ENCODE assay signal across 24 mouse cellular contexts in the genomic region with DNA sequence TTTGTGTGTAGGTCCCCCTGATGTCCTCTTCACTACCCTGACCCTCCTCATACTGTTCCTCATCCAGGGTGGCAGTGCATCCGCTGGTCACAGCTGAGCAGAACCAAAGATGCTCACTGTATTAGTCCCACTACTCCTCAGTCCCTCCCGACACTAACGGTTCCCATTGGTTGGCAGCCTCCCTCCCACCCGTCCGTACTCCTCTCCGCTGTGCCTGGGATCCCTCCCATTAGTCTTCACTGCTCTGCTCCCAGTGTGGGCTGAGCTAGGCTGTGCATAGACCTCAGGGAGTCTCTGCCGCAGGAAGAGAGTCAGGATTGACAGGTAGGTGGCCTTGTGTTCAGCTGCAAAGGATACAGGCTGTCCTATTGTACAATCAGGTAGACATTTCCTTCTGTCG. TPM values are rescaled to one million over a fixed set of nuclear protein-coding genes. Genes with fewer than 3 reads are reported as not detected.
DNase-seq lines count a peak whose midpoint lies in the region; ATAC-seq lines count a peak whose summit lies in the region.
"Had no signal": no experiment of that assay in that cellular context is flagged by ENCODE, and none has a peak within 500 bp of the region (broad histone marks: within the 10 kb centered on the region; RNA-seq: fewer than 3 reads in every experiment).

No protein-coding gene starts in this region.

- H3K36me3 ChIP-seq in hindbrain, embryonic 14.5 days (replicated peaks; ENCODE audit: control insufficient read depth, insufficient read depth): 0 out of 2 replicates have a peak, but pooled peaks cover 6% of the 10 kb centered on the region
- peaks cover 11% of the 10 kb centered on the region for H3K36me3 ChIP-seq in hindbrain, embryonic 13.5 days
- peaks cover 11% of the 10 kb centered on the region for H3K36me3 ChIP-seq in midbrain, embryonic 13.5 days
- no peaks in the 10 kb centered on the region for H3K36me3 ChIP-seq in midbrain, embryonic 11.5 days (ENCODE audit: control insufficient read depth, insufficient read depth, low read length)
- peaks cover 11% of the 10 kb centered on the region for H3K36me3 ChIP-seq in neural tube, embryonic 13.5 days

- no peak overlapping the region for H3K9ac ChIP-seq in hindbrain, embryonic 14.5 days
- no peak overlapping the region for H3K9ac ChIP-seq in hindbrain, embryonic 13.5 days
- no peak overlapping the region for H3K9ac ChIP-seq in midbrain, embryonic 13.5 days (replicated peaks)
- H3K9ac ChIP-seq in midbrain, embryonic 11.5 days (ENCODE audit: low read length): no peak overlapping the region
- H3K9ac ChIP-seq in neural tube, embryonic 13.5 days: no peak overlapping the region
- H3K9ac ChIP-seq: heart, embryonic 12.5 days had no signal

- no peaks in the 10 kb centered on the region for H3K9me3 ChIP-seq in hindbrain, embryonic 14.5 days (ENCODE audit: control insufficient read depth, low read length)
- no peaks in the 10 kb centered on the region for H3K9me3 ChIP-seq in hindbrain, embryonic 13.5 days
- no peaks in the 10 kb centered on the region for H3K9me3 ChIP-seq in midbrain, embryonic 13.5 days
- no peaks in the 10 kb centered on the region for H3K9me3 ChIP-seq in midbrain, embryonic 11.5 days (ENCODE audit: control insufficient read depth, low read length)
- H3K9me3 ChIP-seq in neural tube, embryonic 13.5 days: no peaks in the 10 kb centered on the region
- H3K9me3 ChIP-seq: embryonic facial prominence, embryonic 10.5 days; heart, embryonic 12.5 days had no signal

- no peak overlapping the region for H3K27ac ChIP-seq in hindbrain, embryonic 14.5 days
- no peak overlapping the region for H3K27ac ChIP-seq in hindbrain, embryonic 13.5 days
- H3K27ac ChIP-seq in midbrain, embryonic 13.5 days: no peak overlapping the region
- H3K27ac ChIP-seq in midbrain, embryonic 11.5 days (ENCODE audit: low read depth, low read length): no peak overlapping the region
- no peak overlapping the region for H3K27ac ChIP-seq in neural tube, embryonic 13.5 days (replicated peaks)
- H3K27ac ChIP-seq: embryonic facial prominence, embryonic 10.5 days; gastrocnemius, adult 2 months had no signal

- WGBS in hindbrain, embryonic 14.5 days: 16% methylated on average over 8 of the region's 8 CpGs
- 20% methylated on average over 8 of the region's 8 CpGs for WGBS in hindbrain, embryonic 13.5 days
- 24% methylated on average over 8 of the region's 8 CpGs for WGBS in midbrain, embryonic 13.5 days
- WGBS in midbrain, embryonic 11.5 days: 20% methylated on average over 8 of the region's 8 CpGs
- 17% methylated on average over 8 of the region's 8 CpGs for WGBS in neural tube, embryonic 13.5 days

- no peak overlapping the region for H3K4me2 ChIP-seq in hindbrain, embryonic 14.5 days (replicated peaks)
- no peak overlapping the region for H3K4me2 ChIP-seq in hindbrain, embryonic 13.5 days
- no peak overlapping the region for H3K4me2 ChIP-seq in midbrain, embryonic 13.5 days (replicated peaks)
- H3K4me2 ChIP-seq in midbrain, embryonic 11.5 days: no peak overlapping the region
- H3K4me2 ChIP-seq in neural tube, embryonic 13.5 days: no peak overlapping the region
- H3K4me2 ChIP-seq: heart, embryonic 12.5 days had no signal

- no peak overlapping the region for H3K4me3 ChIP-seq in hindbrain, embryonic 14.5 days (replicated peaks; ENCODE audit: low read length)
- H3K4me3 ChIP-seq in hindbrain, embryonic 13.5 days: no peak overlapping the region
- H3K4me3 ChIP-seq in midbrain, embryonic 13.5 days (replicated peaks): no peak overlapping the region
- H3K4me3 ChIP-seq in midbrain, embryonic 11.5 days (ENCODE audit: low read depth, low read length): no peak overlapping the region
- H3K4me3 ChIP-seq in neural tube, embryonic 13.5 days: no peak overlapping the region
- H3K4me3 ChIP-seq: embryonic facial prominence, embryonic 10.5 days; erythroblast, embryonic 14.5 days; gastrocnemius, adult 2 months; heart, embryonic 12.5 days had no signal

- H3K27me3 ChIP-seq in hindbrain, embryonic 14.5 days (ENCODE audit: control insufficient read depth, insufficient read depth, low read length): 0 out of 2 replicates have a peak, but pooled peaks cover 3% of the 10 kb centered on the region
- peaks cover 29% of the 10 kb centered on the region for H3K27me3 ChIP-seq in hindbrain, embryonic 13.5 days
- peaks cover 27% of the 10 kb centered on the region for H3K27me3 ChIP-seq in midbrain, embryonic 13.5 days
- H3K27me3 ChIP-seq in midbrain, embryonic 11.5 days (ENCODE audit: control insufficient read depth, insufficient read depth, low read length): no peaks in the 10 kb centered on the region; the same call in 1 of the 2 replicates
- peaks cover 7% of the 10 kb centered on the region for H3K27me3 ChIP-seq in neural tube, embryonic 13.5 days

- H3K4me1 ChIP-seq in hindbrain, embryonic 14.5 days (replicated peaks; ENCODE audit: control insufficient read depth, insufficient read depth, low read length): no peaks in the 10 kb centered on the region
- H3K4me1 ChIP-seq in hindbrain, embryonic 13.5 days (replicated peaks): peaks cover 18% of the 10 kb centered on the region
- H3K4me1 ChIP-seq in midbrain, embryonic 13.5 days (replicated peaks): no peaks in the 10 kb centered on the region
- no peaks in the 10 kb centered on the region for H3K4me1 ChIP-seq in midbrain, embryonic 11.5 days (ENCODE audit: control insufficient read depth, insufficient read depth, low read length)
- H3K4me1 ChIP-seq in neural tube, embryonic 13.5 days (replicated peaks): no peaks in the 10 kb centered on the region
- H3K4me1 ChIP-seq: heart, embryonic 12.5 days had no signal

- 0 out of 2 replicates have a peak, but pooled peaks have one; percentile 46 for ATAC-seq in hindbrain, embryonic 14.5 days (ENCODE audit: low FRiP score)
- ATAC-seq in hindbrain, embryonic 13.5 days (ENCODE audit: low FRiP score): no peak
- peak; percentile 40; the same call in 1 of the 2 replicates for ATAC-seq in midbrain, embryonic 13.5 days
- ATAC-seq in midbrain, embryonic 11.5 days (ENCODE audit: low FRiP score): no peak
- ATAC-seq in neural tube, embryonic 13.5 days (ENCODE audit: low read depth): peak; percentile 53; the same call in 1 of the 2 replicates
- ATAC-seq: intestine, embryonic 16.5 days had no signal

- no peak for DNase-seq in hindbrain, embryonic 14.5 days (ENCODE audit: low spot score)
- no peak for DNase-seq in midbrain, embryonic 11.5 days (ENCODE audit: low spot score, missing footprints)
- DNase-seq in neural tube, embryonic 10.5 days (ENCODE audit: extremely low spot score, low spot score): no peak
- DNase-seq in layer of hippocampus, postnatal 36 days: no peak
- DNase-seq: adrenal gland, adult 2 months; adrenal gland, postnatal 25 days; cerebellum, adult 18-20 months; cerebellum, adult 9-11 months; gastrocnemius, adult 2 months; gastrocnemius, postnatal 25 days had no signal

RNA-seq across cellular contexts. Expression of gene Abcd4, which starts 18.9 kb away (rescaled TPM):
- 9.5 and 9.9 TPM in 2 replicates for polyA plus RNA-seq in hindbrain, embryonic 14.5 days (2014; fragmentation: Nextera tagmentation; extraction: Ambion mirVana)
- 12.4 and 13.8 TPM in 2 replicates for polyA plus RNA-seq in hindbrain, embryonic 13.5 days (2015; fragmentation: Nextera tagmentation; extraction: Ambion mirVana)
- polyA plus RNA-seq in midbrain, embryonic 13.5 days (2015; fragmentation: Nextera tagmentation; extraction: Ambion mirVana): 12.8 and 13.9 TPM in 2 replicates
- polyA plus RNA-seq in midbrain, embryonic 11.5 days (2014; fragmentation: Nextera tagmentation; extraction: Ambion mirVana): 6.4 and 7.6 TPM in 2 replicates
- 12.8 TPM in 2 replicates for polyA plus RNA-seq in neural tube, embryonic 13.5 days (2015; fragmentation: Nextera tagmentation; extraction: Ambion mirVana)
- 10 to 100 TPM; 12.6 to 15.2 TPM for total RNA-seq in layer of hippocampus, postnatal 36 days (2021)

RNA-seq across cellular contexts. Expression of gene Vsx2, which starts 28.8 kb away (rescaled TPM):
- polyA plus RNA-seq in hindbrain, embryonic 14.5 days (2014; fragmentation: Nextera tagmentation; extraction: Ambion mirVana): 4.8 and 5.0 TPM in 2 replicates
- 5.4 and 10.1 TPM in 2 replicates for polyA plus RNA-seq in hindbrain, embryonic 13.5 days (2015; fragmentation: Nextera tagmentation; extraction: Ambion mirVana)
- 2.2 and 3.0 TPM in 2 replicates for polyA plus RNA-seq in midbrain, embryonic 13.5 days (2015; fragmentation: Nextera tagmentation; extraction: Ambion mirVana)
- 0.66 and 0.99 TPM in 2 replicates for polyA plus RNA-seq in midbrain, embryonic 11.5 days (2014; fragmentation: Nextera tagmentation; extraction: Ambion mirVana)
- 7.5 and 7.7 TPM in 2 replicates for polyA plus RNA-seq in neural tube, embryonic 13.5 days (2015; fragmentation: Nextera tagmentation; extraction: Ambion mirVana)
- total RNA-seq in layer of hippocampus, postnatal 36 days (2021): under 1 TPM in 1 of 2 experiments, not detected in 1; 0.12 TPM
- total RNA-seq: adrenal gland, adult 2 months; adrenal gland, postnatal 25 days; ES-E14; gastrocnemius, adult 2 months; gastrocnemius, postnatal 25 days; granulocyte monocyte progenitor cell, adult 5-6 weeks; heart, adult 8-10 months; heart, postnatal 25 days had no signal
- polyA plus RNA-seq: adrenal gland, adult 2 months; erythroblast, embryonic 14.5 days; forebrain, embryonic 11.5 days; heart, embryonic 12.5 days; heart, embryonic 16.5 days; intestine, embryonic 16.5 days had no signal

RNA-seq across cellular contexts. Expression of gene Vrtn, which starts 42.5 kb away (rescaled TPM):
- not detected in 2 replicates for polyA plus RNA-seq in hindbrain, embryonic 14.5 days (2014; fragmentation: Nextera tagmentation; extraction: Ambion mirVana)
- polyA plus RNA-seq in hindbrain, embryonic 13.5 days (2015; fragmentation: Nextera tagmentation; extraction: Ambion mirVana): not detected in 2 replicates
- polyA plus RNA-seq in midbrain, embryonic 13.5 days (2015; fragmentation: Nextera tagmentation; extraction: Ambion mirVana): not detected in 2 replicates
- polyA plus RNA-seq in midbrain, embryonic 11.5 days (2014; fragmentation: Nextera tagmentation; extraction: Ambion mirVana): 0.05 TPM in 1 of 2 replicates, not detected in the other
- not detected in 2 replicates for polyA plus RNA-seq in neural tube, embryonic 13.5 days (2015; fragmentation: Nextera tagmentation; extraction: Ambion mirVana)
- total RNA-seq in layer of hippocampus, postnatal 36 days (2021): not detected
- total RNA-seq: adrenal gland, adult 2 months; adrenal gland, postnatal 25 days; gastrocnemius, adult 2 months; gastrocnemius, postnatal 25 days; granulocyte monocyte progenitor cell, adult 5-6 weeks; heart, adult 8-10 months; heart, postnatal 25 days had no signal
- polyA plus RNA-seq: adrenal gland, adult 2 months; embryonic facial prominence, embryonic 10.5 days; embryonic facial prominence, embryonic 14.5 days; erythroblast, embryonic 14.5 days; forebrain, embryonic 11.5 days; heart, embryonic 12.5 days; intestine, embryonic 16.5 days had no signal

Comparison
In these comparisons a context has a peak if more than half of its experiments do, and no peak if none do; other contexts are left out.
1. ATAC-seq: peak in hindbrain, embryonic 14.5 days (single experiment), midbrain, embryonic 13.5 days (single experiment) and neural tube, embryonic 13.5 days (single experiment); none in hindbrain, embryonic 13.5 days (single experiment) and midbrain, embryonic 11.5 days (single experiment).